Comparison of ENCODE assay signal across 27 mouse cellular contexts in genomic region chr1:37043196-37043595, GRCm38 (mm10). TPM values are rescaled to one million over a fixed set of nuclear protein-coding genes. Genes with fewer than 3 reads are reported as not detected.
"Had no signal": no experiment of that assay in that cellular context is flagged by ENCODE, and none has a peak within 500 bp of the region (broad histone marks: within the 10 kb centered on the region; RNA-seq: fewer than 3 reads in every experiment).

No protein-coding gene starts in this region.

- H3K27ac ChIP-seq: heart, embryonic 10.5 days; heart, embryonic 13.5 days; heart, embryonic 15.5 days; hindbrain, embryonic 13.5 days; hindbrain, embryonic 15.5 days; hindbrain, postnatal 0 days; kidney, embryonic 15.5 days; kidney, postnatal 0 days; limb, embryonic 13.5 days; limb, embryonic 15.5 days; liver, embryonic 12.5 days; liver, embryonic 14.5 days had no signal

- H3K9ac ChIP-seq: heart, embryonic 13.5 days; heart, embryonic 15.5 days; hindbrain, embryonic 13.5 days; hindbrain, embryonic 15.5 days; kidney, embryonic 15.5 days; limb, embryonic 13.5 days; limb, embryonic 15.5 days; liver, embryonic 12.5 days; liver, embryonic 14.5 days had no signal

- H3K4me1 ChIP-seq: heart, embryonic 10.5 days; heart, embryonic 13.5 days; heart, embryonic 15.5 days; hindbrain, embryonic 13.5 days; hindbrain, embryonic 15.5 days; limb, embryonic 15.5 days; liver, embryonic 12.5 days had no signal

- H3K4me3 ChIP-seq: heart, embryonic 10.5 days; heart, embryonic 13.5 days; heart, embryonic 15.5 days; hindbrain, embryonic 13.5 days; hindbrain, embryonic 15.5 days; kidney, embryonic 15.5 days; limb, embryonic 13.5 days; limb, embryonic 15.5 days; liver, embryonic 12.5 days had no signal

- ATAC-seq: hindbrain, postnatal 0 days; intestine, embryonic 16.5 days; liver, embryonic 12.5 days had no signal

- H3K36me3 ChIP-seq: heart, embryonic 10.5 days; heart, embryonic 13.5 days; heart, embryonic 15.5 days; hindbrain, embryonic 13.5 days; hindbrain, embryonic 15.5 days; kidney, embryonic 15.5 days; limb, embryonic 13.5 days; limb, embryonic 15.5 days; liver, embryonic 12.5 days had no signal

- H3K27me3 ChIP-seq: heart, embryonic 13.5 days; heart, embryonic 15.5 days; hindbrain, embryonic 13.5 days; hindbrain, embryonic 15.5 days; kidney, embryonic 15.5 days; limb, embryonic 13.5 days; limb, embryonic 15.5 days; liver, embryonic 12.5 days had no signal

- H3K4me2 ChIP-seq: heart, embryonic 13.5 days; heart, embryonic 15.5 days; hindbrain, embryonic 13.5 days; hindbrain, embryonic 15.5 days; kidney, embryonic 15.5 days; limb, embryonic 13.5 days; limb, embryonic 15.5 days; liver, embryonic 12.5 days had no signal

- H3K9me3 ChIP-seq: heart, embryonic 15.5 days; kidney, embryonic 15.5 days; limb, embryonic 15.5 days; liver, embryonic 12.5 days had no signal

- DNase-seq: gastrocnemius, postnatal 14 days; gastrocnemius, postnatal 36 days; heart, adult 18-20 months; heart, postnatal 14 days; heart, postnatal 36 days; kidney, adult 11 months; kidney, adult 2 months; kidney, adult 9 months; kidney, postnatal 14 days; kidney, postnatal 36 days; layer of hippocampus, adult 9-11 months; layer of hippocampus, postnatal 36 days; left cerebral cortex, postnatal 4 days had no signal

RNA-seq across cellular contexts. Expression of gene Vwa3b, which starts 16.8 kb away (rescaled TPM):
- total RNA-seq: hematopoietic stem cell, adult 5-6 weeks had no signal
- polyA plus RNA-seq: heart, embryonic 10.5 days; kidney, embryonic 15.5 days; liver, embryonic 12.5 days; liver, embryonic 14.5 days had no signal
